Mouse (Mus musculus): ENCODE results near the gene Eef2kmt. TPM values are rescaled to one million over a fixed set of nuclear protein-coding genes. Genes with fewer than 3 reads are reported as not detected.

Gene Eef2kmt
- 31.2 and 31.7 TPM in 2 replicates for polyA plus RNA-seq (2014; fragmentation: Nextera tagmentation; extraction: Ambion mirVana)

GRCm38 (mm10) chr16:5255779-5256496 lies at the start of gene Eef2kmt:
TSS of gene Eef2kmt (minus strand) at chr16:5255983.
- peak; percentile 96 for ATAC-seq (ENCODE audit: insufficient number of reproducible peaks, insufficient read depth, low FRiP score, low read depth)
- Histone ChIP-seq H3K36me3 (ENCODE audit: control insufficient read depth, insufficient read depth, low read length) (peaks cover 16% of the 10 kb centered on the region), H3K4me1 (ENCODE audit: control insufficient read depth in 2 of 2, insufficient read depth in 2 of 2, low read length in 2 of 2) (peaks cover 4 to 10% of the 10 kb centered on the region in 2 experiments; a peak in 3 of 4 replicates), H3K9ac (ENCODE audit: low read length) (peak within 1 kb of the TSS; percentile 91), H3K27ac (replicated peaks in 1 of 2; ENCODE audit: control insufficient read depth in 1 of 2, insufficient read depth in 1 of 2, low read depth in 2 of 2, low read length in 2 of 2) (peak within 1 kb of the TSS; percentile 65 to 84), H3K9me3 (ENCODE audit: control insufficient read depth, low read length) (no peaks in the 10 kb centered on the region), H3K4me2 (ENCODE audit: low read length) (peak within 1 kb of the TSS; percentile 94), H3K4me3 (ENCODE audit: control insufficient read depth in 1 of 2, insufficient read depth in 1 of 2, low read depth in 1 of 2, low read length in 2 of 2) (peak within 1 kb of the TSS; percentile 66 to 85), H3K27me3 (ENCODE audit: control insufficient read depth, insufficient read depth, low read length) (no peaks in the 10 kb centered on the region)
- 2% methylated on average over 54 of the region's 57 CpGs for WGBS

- Histone ChIP-seq H3K36me3 (ENCODE audit: control insufficient read depth, insufficient read depth, low read length) (no peaks in the 10 kb centered on the region), H3K9me3 (ENCODE audit: control insufficient read depth, low read length) (no peaks in the 10 kb centered on the region), H3K9ac (ENCODE audit: low read length) (no peak overlapping the region), H3K27me3 (ENCODE audit: control insufficient read depth, insufficient read depth, low read length) (no peaks in the 10 kb centered on the region), H3K4me3 (ENCODE audit: control insufficient read depth in 1 of 2, insufficient read depth in 1 of 2, low read depth in 1 of 2, low read length in 2 of 2) (no peak overlapping the region), H3K4me1 (ENCODE audit: control insufficient read depth in 2 of 2, insufficient read depth in 2 of 2, low read length in 2 of 2) (no peaks in the 10 kb centered on the region), H3K4me2 (ENCODE audit: low read length) (no peak overlapping the region), H3K27ac (replicated peaks in 1 of 2; ENCODE audit: control insufficient read depth in 1 of 2, insufficient read depth in 1 of 2, low read depth in 2 of 2, low read length in 2 of 2) (no peak overlapping the region)
- no peak for ATAC-seq (ENCODE audit: insufficient number of reproducible peaks, insufficient read depth, low FRiP score, low read depth)
- 61% methylated on average over 5 of the region's 5 CpGs for WGBS
Observed at GRCm38 (mm10) chr16:5295238-5295637, 39.5 kb upstream of the Eef2kmt start.

GRCm38 (mm10) chr16:5285376-5285775 lies 29.6 kb upstream of the Eef2kmt start:
- Histone ChIP-seq H3K27me3 (ENCODE audit: control insufficient read depth, insufficient read depth, low read length) (no peaks in the 10 kb centered on the region), H3K4me3 (ENCODE audit: control insufficient read depth in 1 of 2, insufficient read depth in 1 of 2, low read depth in 1 of 2, low read length in 2 of 2) (no peak overlapping the region), H3K4me2 (ENCODE audit: low read length) (no peak overlapping the region), H3K9me3 (ENCODE audit: control insufficient read depth, low read length) (no peaks in the 10 kb centered on the region), H3K9ac (ENCODE audit: low read length) (no peak overlapping the region), H3K4me1 (ENCODE audit: control insufficient read depth in 2 of 2, insufficient read depth in 2 of 2, low read length in 2 of 2) (no peaks in the 10 kb centered on the region), H3K27ac (replicated peaks in 1 of 2; ENCODE audit: control insufficient read depth in 1 of 2, insufficient read depth in 1 of 2, low read depth in 2 of 2, low read length in 2 of 2) (no peak overlapping the region), H3K36me3 (ENCODE audit: control insufficient read depth, insufficient read depth, low read length) (no peaks in the 10 kb centered on the region)
- 37% methylated on average over 3 of the region's 3 CpGs for WGBS
- ATAC-seq (ENCODE audit: insufficient number of reproducible peaks, insufficient read depth, low FRiP score, low read depth), result no peak

GRCm38 (mm10) chr16:5282686-5283085 lies 26.9 kb upstream of the Eef2kmt start:
- H3K9me3 ChIP-seq (ENCODE audit: control insufficient read depth, low read length), result no peaks in the 10 kb centered on the region
- ATAC-seq (ENCODE audit: insufficient number of reproducible peaks, insufficient read depth, low FRiP score, low read depth), result no peak
- 80% methylated on average over 9 of the region's 9 CpGs for WGBS
- H3K9ac ChIP-seq (ENCODE audit: low read length), result no peak overlapping the region
- no peak overlapping the region for H3K27ac ChIP-seq (replicated peaks in 1 of 2; ENCODE audit: control insufficient read depth in 1 of 2, insufficient read depth in 1 of 2, low read depth in 2 of 2, low read length in 2 of 2)
- no peaks in the 10 kb centered on the region for H3K36me3 ChIP-seq (ENCODE audit: control insufficient read depth, insufficient read depth, low read length)
- no peaks in the 10 kb centered on the region for H3K4me1 ChIP-seq (ENCODE audit: control insufficient read depth in 2 of 2, insufficient read depth in 2 of 2, low read length in 2 of 2)
- H3K4me2 ChIP-seq (ENCODE audit: low read length), result no peak overlapping the region
- no peak overlapping the region for H3K4me3 ChIP-seq (ENCODE audit: control insufficient read depth in 1 of 2, insufficient read depth in 1 of 2, low read depth in 1 of 2, low read length in 2 of 2)
- H3K27me3 ChIP-seq (ENCODE audit: control insufficient read depth, insufficient read depth, low read length), result no peaks in the 10 kb centered on the region

GRCm38 (mm10) chr16:5279571-5280222 lies 23.9 kb upstream of the Eef2kmt start:
- WGBS, result 75% methylated on average over 5 of the region's 5 CpGs
- H3K9me3 ChIP-seq (ENCODE audit: control insufficient read depth, low read length), result no peaks in the 10 kb centered on the region
- H3K4me2 ChIP-seq (ENCODE audit: low read length), result no peak overlapping the region
- no peak overlapping the region for H3K4me3 ChIP-seq (ENCODE audit: control insufficient read depth in 1 of 2, insufficient read depth in 1 of 2, low read depth in 1 of 2, low read length in 2 of 2)
- no peaks in the 10 kb centered on the region for H3K4me1 ChIP-seq (ENCODE audit: control insufficient read depth in 2 of 2, insufficient read depth in 2 of 2, low read length in 2 of 2)
- H3K9ac ChIP-seq (ENCODE audit: low read length), result no peak overlapping the region
- ATAC-seq (ENCODE audit: insufficient number of reproducible peaks, insufficient read depth, low FRiP score, low read depth), result no peak
- H3K27me3 ChIP-seq (ENCODE audit: control insufficient read depth, insufficient read depth, low read length), result no peaks in the 10 kb centered on the region
- no peak overlapping the region for H3K27ac ChIP-seq (replicated peaks in 1 of 2; ENCODE audit: control insufficient read depth in 1 of 2, insufficient read depth in 1 of 2, low read depth in 2 of 2, low read length in 2 of 2)
- no peaks in the 10 kb centered on the region for H3K36me3 ChIP-seq (ENCODE audit: control insufficient read depth, insufficient read depth, low read length)

- H3K9ac ChIP-seq (ENCODE audit: low read length), result no peak overlapping the region
Observed at GRCm38 (mm10) chr16:5272371-5272770, 16.6 kb upstream of the Eef2kmt start.

GRCm38 (mm10) chr16:5271411-5272035 lies 15.7 kb upstream of the Eef2kmt start:
- Histone ChIP-seq H3K4me2 (ENCODE audit: low read length) (no peak overlapping the region), H3K4me1 (ENCODE audit: control insufficient read depth in 2 of 2, insufficient read depth in 2 of 2, low read length in 2 of 2) (no peaks in the 10 kb centered on the region), H3K9me3 (ENCODE audit: control insufficient read depth, low read length) (no peaks in the 10 kb centered on the region), H3K9ac (ENCODE audit: low read length) (no peak overlapping the region), H3K4me3 (ENCODE audit: control insufficient read depth in 1 of 2, insufficient read depth in 1 of 2, low read depth in 1 of 2, low read length in 2 of 2) (no peak overlapping the region), H3K27ac (replicated peaks in 1 of 2; ENCODE audit: control insufficient read depth in 1 of 2, insufficient read depth in 1 of 2, low read depth in 2 of 2, low read length in 2 of 2) (no peak overlapping the region), H3K27me3 (ENCODE audit: control insufficient read depth, insufficient read depth, low read length) (no peaks in the 10 kb centered on the region), H3K36me3 (ENCODE audit: control insufficient read depth, insufficient read depth, low read length) (no peaks in the 10 kb centered on the region)
- 71% methylated on average over 4 of the region's 4 CpGs for WGBS
- ATAC-seq (ENCODE audit: insufficient number of reproducible peaks, insufficient read depth, low FRiP score, low read depth), result no peak

More at GRCm38 (mm10) chr16:5272371-5272770, 16.6 kb upstream of the Eef2kmt start:
- WGBS, result 68% methylated on average over 3 of the region's 3 CpGs
- Histone ChIP-seq H3K4me2 (ENCODE audit: low read length) (no peak overlapping the region), H3K27me3 (ENCODE audit: control insufficient read depth, insufficient read depth, low read length) (no peaks in the 10 kb centered on the region), H3K4me3 (ENCODE audit: control insufficient read depth in 1 of 2, insufficient read depth in 1 of 2, low read depth in 1 of 2, low read length in 2 of 2) (no peak overlapping the region), H3K27ac (replicated peaks in 1 of 2; ENCODE audit: control insufficient read depth in 1 of 2, insufficient read depth in 1 of 2, low read depth in 2 of 2, low read length in 2 of 2) (no peak overlapping the region), H3K36me3 (ENCODE audit: control insufficient read depth, insufficient read depth, low read length) (no peaks in the 10 kb centered on the region), H3K9me3 (ENCODE audit: control insufficient read depth, low read length) (no peaks in the 10 kb centered on the region), H3K4me1 (ENCODE audit: control insufficient read depth in 2 of 2, insufficient read depth in 2 of 2, low read length in 2 of 2) (no peaks in the 10 kb centered on the region)
- ATAC-seq (ENCODE audit: insufficient number of reproducible peaks, insufficient read depth, low FRiP score, low read depth), result no peak

Data from heart, embryonic 14.5 days (tissue).